Mouse (Mus musculus) liver, embryonic 12.5 days (tissue): ENCODE results near the gene Snx11. TPM values are rescaled to one million over a fixed set of nuclear protein-coding genes. Genes with fewer than 3 reads are reported as not detected.

Source experiments
- ATAC-seq: fragments of 200-750 bp; cut with Nextera tagmentation; 2 replicates; pipeline ENCODE4 v1.8.0; 2017; ENCODE audit warnings: moderate number of reproducible peaks, mild to moderate bottlenecking, moderate library complexity
- H3K27ac ChIP-seq: fragments of 300-500 bp; sonication (generic); 2 replicates; pipeline ENCODE4 v1.5.1; 2016; ENCODE audit warnings: mild to moderate bottlenecking
- H3K27me3 ChIP-seq: fragments of 300-500 bp; sonication (generic); replicated peaks from 2 replicates; pipeline ENCODE4 v1.6.1; 2016; ENCODE audit warnings: mild to moderate bottlenecking, moderate library complexity
- H3K36me3 ChIP-seq: fragments of 300-500 bp; sonication (generic); 2 replicates; pipeline ENCODE4 v1.6.1; 2016; ENCODE audit warnings: mild to moderate bottlenecking, moderate library complexity
- H3K4me1 ChIP-seq: fragments of 300-500 bp; sonication (generic); 2 replicates; pipeline ENCODE4 v1.6.1; 2016
- H3K4me2 ChIP-seq: fragments of 300-500 bp; sonication (generic); 2 replicates; pipeline ENCODE4 v1.6.1; 2016; ENCODE audit warnings: mild to moderate bottlenecking, moderate library complexity
- H3K4me3 ChIP-seq: fragments of 300-500 bp; sonication (generic); 2 replicates; pipeline ENCODE4 v1.5.1; 2016; ENCODE audit warnings: mild to moderate bottlenecking, moderate library complexity
- H3K9ac ChIP-seq: fragments of 300-500 bp; sonication (generic); 2 replicates; pipeline ENCODE4 v1.6.1; 2016; ENCODE audit warnings: mild to moderate bottlenecking, moderate library complexity
- H3K9me3 ChIP-seq: fragments of 300-500 bp; sonication (generic); replicated peaks from 2 replicates; pipeline ENCODE4 v1.6.1; 2016; ENCODE audit warnings: mild to moderate bottlenecking, moderate library complexity
- WGBS: fragments of 180-500 bp; shearing (Covaris S2); methylation state at CpG from one replicate; pipeline ENCODE4 v1.1.7; 2016; ENCODE audit not compliant: insufficient replicate concordance; 5-methylcytosine and 5-hydroxymethylcytosine counted together
- polyA plus RNA-seq: library from polyadenylated mRNA; unstranded; fragments of >200 nt; fragmentation: Nextera tagmentation; extraction: Ambion mirVana; gene quantifications from 2 replicates; pipeline ENCODE4 v1.2.1, GENCODE M21; 2016

Gene Snx11
- polyA plus RNA-seq, 1 experiment from 2014 or later = 14.4 TPM

DNA sequence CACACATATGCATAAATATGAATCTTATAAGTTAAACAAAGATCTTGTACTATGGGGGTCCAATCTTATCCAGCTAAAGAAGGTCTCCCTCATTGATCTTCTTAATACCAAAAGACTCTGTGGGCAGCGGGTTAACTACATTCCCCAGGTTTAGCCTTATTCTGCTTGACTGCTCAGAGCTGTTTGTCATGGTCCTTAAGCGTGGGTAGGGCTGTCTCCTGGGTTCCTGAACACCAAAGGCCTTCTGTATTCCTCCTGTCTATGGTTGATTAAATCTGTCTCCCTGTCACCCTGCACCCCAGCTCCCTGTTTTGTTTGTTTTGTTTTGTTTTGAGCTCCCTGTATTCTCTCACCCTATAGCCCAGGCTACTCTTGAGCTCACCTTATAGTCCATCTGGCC is 48.8 kb downstream of the Snx11 start:
- Histone ChIP-seq H3K27ac (no peak overlapping the region), H3K4me3 (no peak overlapping the region), H3K9ac (no peak overlapping the region), H3K9me3 (no peaks in the 10 kb centered on the region), H3K36me3 (no peaks in the 10 kb centered on the region), H3K4me1 (no peaks in the 10 kb centered on the region), H3K27me3 (peaks cover 8% of the 10 kb centered on the region; the same call in 1 of the 2 replicates), H3K4me2 (no peak overlapping the region)
- ATAC-seq = no peak
- WGBS = 62% methylated on average over 2 of the region's 2 CpGs

- H3K9ac ChIP-seq = no peak overlapping the region
- H3K27ac ChIP-seq = no peak overlapping the region
- H3K4me2 ChIP-seq = no peak overlapping the region
- no peaks in the 10 kb centered on the region for H3K36me3 ChIP-seq
- H3K4me1 ChIP-seq = no peaks in the 10 kb centered on the region
- 67% methylated on average over 1 of the region's 1 CpGs for WGBS
- ATAC-seq = no peak
- 0 out of 2 replicates have a peak, but pooled peaks cover 8% of the 10 kb centered on the region for H3K27me3 ChIP-seq
- H3K4me3 ChIP-seq = no peak overlapping the region
- no peaks in the 10 kb centered on the region for H3K9me3 ChIP-seq
These were observed 51.5 kb downstream of the Snx11 start for GRCm38 (mm10) chr11:96725833-96726232.

- no peaks in the 10 kb centered on the region for H3K36me3 ChIP-seq
- no peak overlapping the region for H3K4me3 ChIP-seq
- WGBS = 51% methylated on average over 7 of the region's 7 CpGs
- H3K4me2 ChIP-seq = no peak overlapping the region
- no peak overlapping the region for H3K27ac ChIP-seq
- no peak for ATAC-seq
- H3K27me3 ChIP-seq = peaks cover 8% of the 10 kb centered on the region; the same call in 1 of the 2 replicates
- H3K9ac ChIP-seq = no peak overlapping the region
- no peaks in the 10 kb centered on the region for H3K9me3 ChIP-seq
- H3K4me1 ChIP-seq = no peaks in the 10 kb centered on the region
These were observed 58.8 kb downstream of the Snx11 start for GRCm38 (mm10) chr11:96718609-96719008.

Other genes with a start within 250 kb of the Snx11 start
- gene Cbx1, start 11.6 kb upstream of the Snx11 start, polyA plus RNA-seq = 51.6 and 52.4 TPM in 2 replicates
- gene Nfe2l1, start 52.4 kb upstream of the Snx11 start, polyA plus RNA-seq = 26.7 and 32.4 TPM in 2 replicates
- 25.6 and 26.7 TPM in 2 replicates for gene Copz2, start 72.3 kb upstream of the Snx11 start, polyA plus RNA-seq
- 49.0 and 51.6 TPM in 2 replicates for gene Cdk5rap3, start 138.9 kb upstream of the Snx11 start, polyA plus RNA-seq
- gene Prr15l, start 150.5 kb upstream of the Snx11 start, polyA plus RNA-seq = 2.4 and 3.2 TPM in 2 replicates
- gene Pnpo, start 166.4 kb upstream of the Snx11 start, polyA plus RNA-seq = 528 and 553 TPM in 2 replicates
- 15.5 and 18.5 TPM in 2 replicates for gene Sp2, start 205.4 kb upstream of the Snx11 start, polyA plus RNA-seq
- 0.15 and 0.19 TPM in 2 replicates for gene Sp6, start 235.8 kb upstream of the Snx11 start, polyA plus RNA-seq